Mouse (Mus musculus): ENCODE results near the gene Pde4d.

Gene Pde4d

DNA sequence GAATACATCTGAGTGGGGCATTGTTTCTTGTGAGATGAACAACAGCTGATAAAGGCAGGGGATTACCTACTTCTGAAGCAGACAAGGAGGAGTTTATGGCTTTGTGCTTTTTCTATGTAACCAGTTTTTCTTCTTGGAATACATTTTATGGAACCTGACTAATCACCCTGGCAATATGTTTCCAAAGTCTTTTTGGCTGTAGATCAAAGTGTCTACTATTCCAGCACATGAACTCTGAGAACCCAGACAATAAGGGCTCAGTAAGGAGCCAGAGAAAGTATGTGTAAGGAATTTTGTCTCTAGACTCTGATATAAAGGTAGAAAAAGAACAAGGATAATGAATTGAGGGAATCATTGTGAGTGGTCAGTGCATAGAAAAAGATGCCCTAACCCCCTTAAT lies 40.1 kb downstream of the Pde4d start:
- in situ Hi-C loops (cut with MboI; ENCODE audit: unreplicated experiment in 2 of 2), result no loop called here

DNA sequence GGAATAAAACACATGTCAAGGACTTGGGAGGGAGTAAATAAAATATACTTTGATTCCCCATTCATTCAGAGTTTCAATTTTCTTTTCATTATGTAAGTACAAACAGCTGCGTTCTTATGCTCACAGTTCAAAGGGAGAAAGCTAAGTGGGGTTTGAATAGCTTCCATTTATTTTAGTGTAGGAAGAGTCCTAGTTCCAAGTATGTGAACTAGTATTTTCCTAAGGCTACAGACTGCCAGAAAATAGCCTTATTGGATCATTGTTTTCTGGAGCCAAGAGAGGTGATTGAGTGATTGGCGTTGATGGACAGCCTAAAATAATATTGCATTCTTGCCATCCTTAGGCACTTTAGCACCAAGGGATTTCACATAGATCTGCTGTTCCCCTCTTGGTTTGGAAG lies 41.1 kb downstream of the Pde4d start:
- in situ Hi-C loops (cut with MboI; ENCODE audit: unreplicated experiment in 2 of 2), result no loop called here

DNA sequence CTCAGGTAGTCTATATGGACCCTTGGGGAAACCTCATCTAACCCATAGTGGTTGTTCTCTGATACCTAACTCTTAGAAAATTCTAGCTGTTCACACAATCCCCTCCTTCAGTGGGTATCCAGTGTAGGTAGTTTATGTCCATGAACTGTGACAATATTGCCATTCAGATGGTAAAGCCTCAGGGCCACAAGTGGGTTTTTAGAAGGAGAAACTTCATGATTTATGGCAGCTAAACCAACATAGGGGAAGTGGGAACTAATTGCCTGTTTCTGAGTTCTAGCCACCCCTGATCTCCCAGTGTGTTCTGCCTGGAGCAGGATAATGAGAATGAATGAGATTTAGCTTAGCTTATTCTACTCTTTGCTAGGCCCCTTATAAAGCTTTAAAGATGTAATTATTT lies 43.1 kb downstream of the Pde4d start:
- in situ Hi-C loops (cut with MboI; ENCODE audit: unreplicated experiment in 2 of 2), result no loop called here

DNA sequence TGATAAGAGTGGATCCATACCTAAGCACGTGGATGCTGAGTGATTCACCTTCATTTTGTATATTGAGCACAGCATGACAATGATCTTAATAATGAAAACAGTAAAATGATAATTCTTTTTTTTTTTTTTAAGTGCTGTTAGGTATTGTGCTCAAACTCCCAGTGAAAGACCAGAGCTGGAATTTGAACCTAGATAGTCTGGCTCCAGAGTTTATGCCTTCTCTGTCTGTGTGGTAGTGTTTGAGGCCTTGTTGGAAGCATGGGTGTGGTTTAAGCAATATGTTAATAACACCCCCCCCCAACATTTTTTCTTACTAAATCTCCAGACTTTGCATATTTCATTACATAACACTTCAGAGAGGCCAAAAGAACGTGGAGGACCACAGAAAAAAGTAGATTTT lies 44.6 kb downstream of the Pde4d start:
- in situ Hi-C loops (cut with MboI; ENCODE audit: unreplicated experiment in 2 of 2), result no loop called here

DNA sequence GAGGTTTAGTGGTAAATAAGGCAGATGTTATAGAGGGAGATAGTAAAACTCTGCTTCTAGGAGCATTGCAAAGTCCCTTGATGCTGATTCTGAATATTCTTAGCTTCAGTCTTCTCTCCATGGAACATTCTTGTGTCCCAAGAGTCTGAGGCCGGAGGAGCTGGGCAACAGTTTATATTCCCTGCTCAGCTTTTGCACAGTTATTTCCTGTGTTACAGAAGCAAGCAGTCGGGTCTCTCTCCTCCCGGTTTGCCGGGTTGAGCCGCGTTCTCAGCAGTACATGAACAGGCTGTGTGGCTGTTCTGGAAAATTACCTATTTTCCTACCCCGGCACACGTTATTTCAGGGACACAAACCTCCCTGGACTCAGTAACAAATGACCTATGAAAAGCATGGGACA lies 48.0 kb downstream of the Pde4d start:
- in situ Hi-C loops (cut with MboI; ENCODE audit: unreplicated experiment in 2 of 2), result no loop called here

DNA sequence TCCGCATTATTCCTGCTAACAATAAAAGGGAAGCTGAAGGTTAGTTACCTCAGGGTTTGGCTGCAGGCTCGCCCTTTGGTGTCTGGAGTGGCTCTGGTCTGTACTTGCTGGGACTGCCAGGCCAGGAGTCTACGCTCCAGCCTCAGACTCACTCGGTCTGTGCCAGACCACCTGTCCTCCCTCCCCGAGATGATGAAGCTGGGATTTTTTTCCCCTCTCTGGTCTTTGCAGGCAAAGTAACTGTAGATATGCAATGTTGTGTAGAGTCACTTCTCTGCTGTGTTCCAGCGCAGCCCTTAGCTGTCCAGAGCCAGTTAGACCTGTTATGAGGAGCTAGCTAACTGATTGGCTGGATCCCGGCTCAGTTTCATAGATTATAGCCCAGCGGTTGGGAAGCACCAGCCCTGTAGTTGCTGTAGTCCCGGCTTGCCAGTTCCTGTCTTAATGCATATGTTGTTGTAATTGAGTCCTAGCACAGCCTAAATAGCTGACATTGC lies 48.5 kb downstream of the Pde4d start:
- in situ Hi-C loops (cut with MboI; ENCODE audit: unreplicated experiment in 2 of 2), result no loop called here

DNA sequence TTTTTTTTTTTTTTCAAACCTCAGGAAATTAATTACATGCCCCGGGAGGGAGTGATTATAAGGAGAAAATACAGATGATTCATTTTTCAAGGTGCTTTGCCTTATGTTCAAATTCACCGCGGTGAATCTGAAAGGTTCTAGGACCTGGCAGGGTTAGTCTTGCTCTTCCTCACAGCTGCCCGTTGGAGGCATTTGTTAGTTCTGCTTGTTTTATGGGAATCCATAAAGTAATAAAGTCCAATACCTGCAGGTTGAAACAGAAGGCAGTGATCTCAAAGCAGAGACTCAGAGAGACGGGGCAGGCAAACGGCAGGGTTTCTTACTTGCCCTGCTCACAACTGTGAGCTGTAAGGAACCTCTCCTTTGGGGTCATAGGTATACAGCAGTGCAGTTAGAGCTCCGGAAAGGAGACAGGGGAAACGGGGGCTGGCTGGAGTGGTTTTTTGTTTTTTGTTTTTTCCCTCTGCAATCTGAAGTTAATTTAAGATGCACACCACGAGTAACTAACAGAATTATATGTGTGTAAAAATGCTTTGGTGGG lies 49.1 kb downstream of the Pde4d start:
- in situ Hi-C loops (cut with MboI; ENCODE audit: unreplicated experiment in 2 of 2), result no loop called here

DNA sequence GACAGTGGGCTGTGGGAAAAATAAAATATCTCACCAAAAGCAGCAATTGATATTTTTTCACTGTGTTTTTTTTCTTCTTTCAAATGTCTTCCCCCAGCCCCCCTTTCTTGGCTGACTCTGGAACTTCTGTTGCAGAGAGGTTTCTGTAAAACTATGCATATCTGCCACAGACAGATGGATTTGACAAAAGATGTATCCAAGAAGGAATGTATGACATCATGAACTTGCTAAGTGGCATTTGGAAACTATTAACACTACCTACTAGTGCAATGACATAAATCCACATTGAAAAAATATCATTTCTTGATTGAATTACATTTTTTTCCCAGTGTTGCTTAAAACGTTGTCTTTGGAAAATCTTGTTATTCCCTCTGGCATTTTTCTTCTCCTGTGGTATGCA lies 51.6 kb downstream of the Pde4d start:
- in situ Hi-C loops (cut with MboI; ENCODE audit: unreplicated experiment in 2 of 2), result no loop called here

DNA sequence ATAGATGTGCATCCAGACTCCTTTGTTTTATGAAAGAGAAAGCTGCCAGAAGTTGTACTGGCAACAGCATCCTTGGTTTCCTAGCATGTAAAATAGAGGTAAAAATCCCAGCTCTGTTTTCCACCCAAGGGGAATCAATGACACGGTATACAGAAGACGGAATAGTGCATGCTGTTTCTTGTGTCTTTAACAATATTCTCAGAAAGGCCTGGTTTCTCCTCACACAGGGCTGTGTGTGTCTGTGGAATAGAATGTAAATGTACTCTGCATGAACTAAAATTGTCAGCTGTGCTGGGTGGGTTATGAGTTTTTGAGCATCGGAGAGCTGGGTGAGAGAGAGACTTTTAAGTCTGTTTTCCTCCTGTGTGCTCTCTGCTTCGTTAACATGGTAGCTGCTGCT lies 74.8 kb downstream of the Pde4d start:
- in situ Hi-C loops (cut with MboI; ENCODE audit: unreplicated experiment in 2 of 2), result no loop called here

DNA sequence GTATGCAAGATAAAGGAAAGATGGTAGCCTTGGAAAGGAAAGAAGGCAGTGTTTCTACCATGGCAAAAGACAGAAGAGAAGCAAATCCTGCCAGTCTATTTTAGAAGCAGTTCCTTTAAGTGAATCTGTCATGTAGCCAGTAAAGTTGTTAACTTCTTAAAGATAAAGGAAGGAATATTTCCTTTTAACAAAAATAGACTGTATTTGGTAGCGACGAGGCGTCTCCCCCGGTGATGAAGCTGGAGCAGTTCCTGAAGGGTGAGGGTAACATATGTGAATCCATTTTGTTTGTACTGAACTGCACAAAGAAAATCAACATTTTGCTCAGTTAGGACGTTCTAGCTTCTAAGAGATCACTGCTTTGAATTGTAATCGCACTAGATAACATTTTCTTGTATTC lies 75.2 kb downstream of the Pde4d start:
- in situ Hi-C loops (cut with MboI; ENCODE audit: unreplicated experiment in 2 of 2), result no loop called here

DNA sequence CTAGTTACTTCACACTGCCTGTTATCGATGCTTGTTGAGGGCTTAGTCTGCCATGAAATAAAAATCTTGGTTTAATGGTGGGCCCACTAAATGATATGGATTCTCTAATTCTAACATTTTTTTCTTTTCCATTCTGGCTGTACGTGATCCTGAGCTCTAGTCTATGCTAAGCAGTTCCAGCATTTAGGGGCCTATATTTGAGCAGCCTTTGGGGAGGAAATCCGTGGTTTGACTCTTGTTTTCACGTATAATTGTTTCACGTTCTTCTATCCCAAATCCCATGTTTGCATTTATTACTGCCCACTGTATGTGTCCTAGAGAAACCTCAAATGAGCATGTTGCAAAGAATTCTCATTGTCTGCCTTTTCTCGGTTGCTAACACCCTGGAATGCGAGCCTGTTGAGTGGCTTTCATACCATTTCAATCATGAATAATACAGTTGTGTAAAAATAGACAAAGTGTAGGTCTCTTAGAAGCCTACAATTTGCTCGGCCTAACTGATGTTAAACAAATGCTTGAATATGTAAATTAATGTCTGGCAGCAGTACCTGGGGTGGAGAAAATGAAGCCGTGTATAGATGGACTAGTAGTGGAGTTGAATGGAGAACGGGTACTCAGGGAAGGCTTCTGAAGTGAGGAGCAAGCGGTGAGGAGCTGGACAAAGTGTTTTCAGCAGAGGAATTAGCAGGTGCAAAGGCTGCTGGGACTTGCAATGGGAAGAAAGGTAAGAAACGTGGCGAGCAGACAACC lies 76.7 kb downstream of the Pde4d start:
- in situ Hi-C loops (cut with MboI; ENCODE audit: unreplicated experiment in 2 of 2), result no loop called here

DNA sequence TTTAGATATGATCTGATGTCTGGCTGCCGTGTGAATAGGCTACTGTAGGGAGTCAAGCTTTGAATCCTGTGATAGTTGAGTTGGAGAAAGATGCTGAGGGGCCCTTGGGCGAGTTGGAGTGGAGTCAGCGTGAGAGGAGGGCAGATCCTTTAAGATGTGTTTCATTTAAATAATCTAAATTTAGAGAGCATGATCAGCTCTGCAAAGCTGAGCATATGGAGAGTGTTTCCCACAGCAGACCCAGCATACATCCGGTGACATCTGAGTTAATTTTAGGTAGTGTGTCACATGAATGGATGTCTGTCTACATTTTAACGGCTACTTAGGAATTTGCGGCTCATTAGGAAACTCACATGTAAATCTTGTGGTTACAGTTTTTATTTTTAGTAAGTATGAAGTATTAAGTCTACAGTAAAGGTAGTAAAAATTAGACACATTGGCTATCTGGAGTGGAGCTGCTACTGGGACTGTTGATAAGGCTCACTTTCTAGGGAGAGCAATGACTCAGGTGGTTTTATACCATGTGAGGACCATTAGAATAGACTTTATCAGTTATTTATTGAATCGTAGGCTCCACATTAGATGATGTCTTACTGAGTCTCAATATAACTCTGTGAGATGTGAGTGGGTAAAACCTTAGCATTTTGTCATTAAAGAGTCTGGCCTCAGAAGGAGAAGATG lies 77.5 kb downstream of the Pde4d start:
- in situ Hi-C loops (cut with MboI; ENCODE audit: unreplicated experiment in 2 of 2), result no loop called here

DNA sequence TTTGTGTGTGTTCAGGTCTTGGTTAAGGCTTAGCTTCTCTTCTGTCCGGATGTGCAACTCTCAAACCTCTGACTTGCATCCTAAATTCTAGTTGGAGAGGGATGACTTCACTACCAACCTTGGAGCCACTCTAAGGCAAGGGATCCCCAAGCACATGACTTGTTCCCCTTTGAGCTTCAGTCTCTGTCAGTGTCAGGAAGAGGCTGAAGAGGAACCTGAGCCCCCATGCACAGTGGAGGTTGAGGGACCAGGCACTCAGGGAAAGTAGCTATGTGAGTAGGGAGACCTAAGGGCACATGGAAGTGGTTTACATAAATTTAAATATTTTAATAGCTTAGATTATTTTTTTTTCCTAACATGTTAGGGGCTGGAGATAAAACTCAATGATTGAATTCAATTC lies 78.6 kb downstream of the Pde4d start:
- in situ Hi-C loops (cut with MboI; ENCODE audit: unreplicated experiment in 2 of 2), result no loop called here

DNA sequence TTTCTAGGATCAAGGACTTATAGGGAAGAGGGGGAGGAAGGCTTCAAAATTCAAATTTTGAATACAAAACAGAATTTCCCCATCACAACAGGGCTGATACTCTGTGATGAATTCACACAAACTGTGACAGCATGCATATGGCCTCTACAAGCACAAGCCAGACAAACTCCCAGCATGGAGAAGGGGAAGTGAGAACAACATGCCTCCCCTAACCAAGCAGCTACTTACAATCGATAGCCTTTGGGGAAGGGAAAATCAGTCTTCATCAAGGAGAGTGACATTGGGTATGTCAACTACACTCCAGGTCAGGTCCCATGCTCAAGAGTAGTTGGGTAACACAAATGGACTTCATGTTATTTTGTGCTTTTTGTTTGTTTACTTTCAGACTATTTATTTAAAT lies 83.1 kb downstream of the Pde4d start:
- in situ Hi-C loops (cut with MboI; ENCODE audit: unreplicated experiment in 2 of 2), result no loop called here

DNA sequence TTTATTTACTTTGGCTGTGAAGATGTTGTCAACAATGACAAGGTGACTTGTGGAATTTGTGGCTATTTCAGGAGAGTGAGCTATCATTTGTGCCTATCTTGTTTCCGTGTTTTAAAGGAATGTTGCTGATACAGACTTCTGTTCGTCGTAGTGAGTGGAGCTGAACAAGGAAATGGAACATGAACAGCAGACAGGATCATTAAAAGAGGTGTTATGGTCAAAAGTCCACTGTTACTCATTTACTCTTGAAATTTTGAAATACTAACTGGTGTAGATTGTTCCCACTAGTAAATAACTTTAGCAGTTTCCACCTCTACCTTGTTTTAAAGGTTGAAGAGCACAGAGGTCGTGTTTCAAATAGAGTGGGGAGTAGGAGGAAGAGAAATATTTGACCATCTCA lies 86.7 kb downstream of the Pde4d start:
- in situ Hi-C loops (cut with MboI; ENCODE audit: unreplicated experiment in 2 of 2), result no loop called here

DNA sequence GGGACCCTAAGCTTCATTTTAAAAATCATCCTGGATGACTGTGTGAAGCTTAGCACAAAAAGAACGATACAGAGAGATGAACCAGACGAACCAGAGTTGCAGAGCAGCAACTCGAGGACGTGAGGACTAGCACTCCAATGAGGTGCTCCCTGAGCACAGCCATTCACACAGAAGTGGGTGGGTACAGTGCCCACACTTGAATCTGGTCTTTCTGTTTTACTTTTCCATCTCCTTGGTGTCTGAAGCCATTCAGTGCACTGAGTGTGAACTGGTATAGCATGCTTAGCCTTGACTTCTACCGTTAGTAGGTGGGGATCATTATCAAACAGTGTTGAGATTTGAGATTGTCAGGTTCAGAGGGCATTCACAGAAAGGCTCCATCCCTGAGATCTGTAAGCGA lies 87.2 kb downstream of the Pde4d start:
- in situ Hi-C loops (cut with MboI; ENCODE audit: unreplicated experiment in 2 of 2), result no loop called here

DNA sequence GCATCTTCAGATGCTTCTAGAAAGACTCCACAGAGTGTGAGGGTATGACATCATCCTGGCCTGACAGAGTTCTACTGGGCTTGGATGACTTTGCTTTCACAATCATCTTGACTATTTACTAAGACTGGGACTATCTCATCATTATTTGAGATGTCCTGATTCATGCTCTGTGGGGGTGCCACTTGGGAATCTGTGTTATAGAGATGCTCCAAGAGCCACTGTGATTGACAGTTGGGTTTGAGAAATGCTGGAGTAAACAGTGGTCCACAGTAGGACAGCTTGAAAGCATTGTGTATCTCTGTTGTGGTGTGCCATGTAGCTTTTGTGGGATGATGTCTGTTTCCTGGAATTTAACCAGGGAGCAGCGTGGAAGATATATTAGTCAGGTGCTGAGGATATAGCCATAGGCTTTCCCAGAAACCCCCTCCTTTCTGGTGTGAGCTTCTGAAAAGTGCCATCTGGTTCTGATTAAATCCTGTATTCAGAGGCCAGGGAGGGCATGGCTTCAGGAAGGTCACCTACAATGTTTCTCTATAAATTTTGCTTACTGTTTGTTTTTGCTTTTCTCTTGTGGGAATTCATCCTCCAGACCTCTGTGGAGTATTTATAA lies 89.1 kb downstream of the Pde4d start:
- in situ Hi-C loops (cut with MboI; ENCODE audit: unreplicated experiment in 2 of 2), result no loop called here

DNA sequence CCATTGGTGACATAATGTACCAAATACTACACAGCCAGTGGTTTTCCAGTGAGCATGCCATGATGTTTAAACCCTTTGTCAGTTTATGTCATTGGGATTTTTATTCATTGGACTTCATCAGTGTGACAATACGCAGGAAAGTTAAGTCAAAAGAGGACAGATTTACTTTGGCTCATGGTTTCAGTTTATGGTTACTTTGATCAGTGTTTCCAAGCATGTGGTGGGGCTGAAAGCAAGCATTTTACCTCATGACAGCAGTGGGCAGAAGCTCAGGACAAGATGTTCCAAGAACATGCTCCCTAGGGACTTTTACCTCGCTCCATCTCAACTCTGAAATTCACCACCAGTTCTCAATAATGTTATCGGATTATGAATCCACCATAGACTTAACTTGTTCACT lies 91.7 kb downstream of the Pde4d start:
- in situ Hi-C loops (cut with MboI; ENCODE audit: unreplicated experiment in 2 of 2), result no loop called here

DNA sequence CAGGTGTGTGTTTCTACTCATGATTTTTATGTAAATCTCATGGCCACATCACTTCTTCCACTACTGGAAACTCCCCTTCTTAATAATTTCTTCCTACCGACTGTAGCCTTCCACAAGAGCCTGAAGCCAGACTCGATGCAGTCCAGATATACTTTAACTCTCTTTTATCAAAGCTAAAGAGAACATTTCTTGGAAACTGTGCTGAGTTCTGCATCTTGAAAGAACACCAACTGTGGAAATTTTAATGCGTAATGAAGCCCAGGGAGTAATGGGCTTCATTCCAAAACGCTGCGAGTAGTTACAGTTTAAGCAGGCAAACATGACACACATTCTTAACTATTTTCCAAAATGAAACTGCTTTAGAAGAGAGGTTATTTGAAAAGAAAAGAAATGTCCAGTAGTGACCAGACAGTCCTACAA lies 92.6 kb downstream of the Pde4d start:
- in situ Hi-C loops (cut with MboI; ENCODE audit: unreplicated experiment in 2 of 2), result no loop called here

DNA sequence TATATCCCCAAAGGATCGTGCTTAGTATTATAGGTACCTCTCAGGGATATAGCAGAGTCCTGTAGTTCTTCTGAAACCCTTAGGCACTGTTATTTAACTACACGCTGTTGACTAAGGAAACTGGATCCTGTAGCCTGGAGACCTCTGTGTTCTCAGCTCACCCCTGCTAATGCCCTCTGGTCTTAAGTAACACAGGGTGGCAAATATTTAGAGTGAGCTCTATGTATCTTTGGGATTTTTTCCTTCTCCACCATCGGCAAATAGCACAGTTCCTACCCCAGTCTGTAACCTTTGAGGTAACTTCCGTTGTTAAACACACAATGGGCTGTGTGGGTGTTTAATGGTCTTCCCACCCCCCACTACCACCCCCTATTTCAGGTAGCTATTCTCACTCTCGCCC lies 102.5 kb downstream of the Pde4d start:
- in situ Hi-C loops (cut with MboI; ENCODE audit: unreplicated experiment in 2 of 2), result no loop called here

DNA sequence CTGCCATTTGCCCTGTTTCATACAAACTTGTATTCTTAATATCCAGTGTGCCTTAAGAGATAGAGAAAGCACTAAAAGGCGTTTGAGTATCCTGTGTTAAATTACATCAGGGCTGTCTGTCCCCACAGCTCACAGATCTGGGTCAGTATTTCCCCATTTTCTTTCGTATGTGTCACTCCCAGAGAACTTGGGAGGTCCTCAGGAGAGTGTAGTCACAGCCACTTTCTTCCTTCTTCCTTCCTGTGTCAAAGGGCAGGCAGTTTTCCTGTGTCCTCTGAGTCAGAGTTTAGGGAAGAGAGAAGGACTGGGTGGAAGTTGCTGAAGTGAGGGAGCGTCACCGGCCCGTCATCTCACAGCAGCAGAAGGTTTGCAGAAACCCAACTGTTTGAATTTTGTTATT lies 103.2 kb downstream of the Pde4d start:
- in situ Hi-C loops (cut with MboI; ENCODE audit: unreplicated experiment in 2 of 2), result no loop called here

DNA sequence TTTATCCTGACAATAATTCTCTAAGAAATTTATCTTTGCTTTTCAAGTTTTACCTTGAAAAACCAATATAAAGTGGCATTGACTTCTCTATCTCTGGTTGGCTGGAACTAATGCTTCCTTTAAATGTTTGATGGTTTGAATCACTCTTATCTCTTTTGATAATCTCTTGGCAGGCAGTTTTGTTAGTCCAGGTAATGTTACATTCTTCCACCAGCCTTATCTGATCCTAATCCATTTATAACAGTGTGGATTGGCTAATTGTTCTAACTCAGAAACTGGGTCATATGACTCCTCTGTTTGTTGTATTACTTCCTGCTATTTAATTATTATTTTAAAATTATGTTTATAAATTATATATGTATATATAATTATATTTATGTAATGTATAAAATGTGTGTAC lies 105.2 kb downstream of the Pde4d start:
- in situ Hi-C loops (cut with MboI; ENCODE audit: unreplicated experiment in 2 of 2), result no loop called here

Measured in v-Abl transformed pro-B cells (cell line).